Comparison of ENCODE assay signal across 15 mouse cellular contexts in the genomic region with DNA sequence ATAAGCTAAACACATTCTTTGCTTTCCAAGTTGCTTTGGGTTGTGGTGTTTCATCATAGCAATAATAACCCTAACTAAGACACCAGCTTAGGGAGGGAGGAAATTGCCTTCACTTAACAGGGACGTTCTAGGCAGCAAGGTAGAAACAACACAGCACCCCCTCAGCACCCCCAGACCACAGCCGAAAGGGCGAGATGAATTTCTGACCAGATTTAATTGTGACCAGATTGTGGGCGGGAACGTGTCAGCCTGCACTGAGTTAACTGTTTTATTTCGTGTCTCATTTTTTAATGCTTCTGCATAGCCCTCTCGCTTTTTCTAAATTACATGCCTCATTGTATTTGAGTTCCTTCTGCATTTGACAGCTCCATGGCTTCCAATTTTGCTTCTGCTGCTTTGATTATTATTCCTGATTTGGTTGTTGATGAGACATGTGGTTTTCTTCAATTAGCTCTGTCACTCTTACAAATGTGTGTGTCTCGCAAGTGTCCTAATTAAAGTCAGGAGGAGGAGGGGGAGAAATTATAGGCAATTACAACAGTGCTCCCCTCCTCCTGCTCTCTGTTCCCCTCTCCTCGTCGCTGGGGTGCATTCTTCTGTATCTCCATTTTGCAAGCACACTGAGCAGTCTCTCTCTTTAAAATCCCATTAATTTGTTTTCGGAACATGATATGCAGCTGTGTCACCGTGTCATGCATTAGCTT.
DNase-seq lines count a peak whose midpoint lies in the region; ATAC-seq lines count a peak whose summit lies in the region.
"Had no signal": no experiment of that assay in that cellular context is flagged by ENCODE, and none has a peak within 500 bp of the region (broad histone marks: within the 10 kb centered on the region; RNA-seq: fewer than 3 reads in every experiment).

No protein-coding gene starts in this region.

- 0 out of 2 replicates have a peak, but pooled peaks have one; percentile 14 for ATAC-seq in midbrain, embryonic 13.5 days
- ATAC-seq in midbrain, embryonic 14.5 days (ENCODE audit: low FRiP score, low TSS enrichment): no peak
- ATAC-seq in embryonic facial prominence, embryonic 13.5 days (ENCODE audit: insufficient number of reproducible peaks, insufficient read depth, low FRiP score, low TSS enrichment, low read depth): no peak
- ATAC-seq in hindbrain, embryonic 12.5 days (ENCODE audit: low FRiP score): peak; percentile 81
- ATAC-seq in neural tube, embryonic 15.5 days (ENCODE audit: low FRiP score): peak; percentile 57; the same call in 1 of the 2 replicates
- ATAC-seq: CD4-positive, CD25-positive, alpha-beta regulatory T cell, adult 4 months had no signal

- 65% methylated on average over 12 of the region's 12 CpGs for WGBS in midbrain, embryonic 13.5 days
- WGBS in midbrain, embryonic 14.5 days: 72% methylated on average over 12 of the region's 12 CpGs
- 24% methylated on average over 12 of the region's 12 CpGs for WGBS in embryonic facial prominence, embryonic 13.5 days
- 49% methylated on average over 12 of the region's 12 CpGs for WGBS in hindbrain, embryonic 12.5 days
- 31% methylated on average over 12 of the region's 12 CpGs for WGBS in neural tube, embryonic 15.5 days

- no peaks in the 10 kb centered on the region for H3K27me3 ChIP-seq in midbrain, embryonic 13.5 days
- no peaks in the 10 kb centered on the region for H3K27me3 ChIP-seq in midbrain, embryonic 14.5 days (ENCODE audit: control insufficient read depth, insufficient read depth, low read length)
- no peaks in the 10 kb centered on the region for H3K27me3 ChIP-seq in embryonic facial prominence, embryonic 13.5 days
- no peaks in the 10 kb centered on the region for H3K27me3 ChIP-seq in hindbrain, embryonic 12.5 days
- H3K27me3 ChIP-seq in neural tube, embryonic 15.5 days (replicated peaks): no peaks in the 10 kb centered on the region
- H3K27me3 ChIP-seq: liver, embryonic 15.5 days had no signal

- no peak overlapping the region for H3K9ac ChIP-seq in midbrain, embryonic 13.5 days (replicated peaks)
- no peak overlapping the region for H3K9ac ChIP-seq in midbrain, embryonic 14.5 days (replicated peaks; ENCODE audit: low read length)
- H3K9ac ChIP-seq in embryonic facial prominence, embryonic 13.5 days: no peak overlapping the region
- no peak overlapping the region for H3K9ac ChIP-seq in hindbrain, embryonic 12.5 days
- H3K9ac ChIP-seq in neural tube, embryonic 15.5 days (replicated peaks): no peak overlapping the region
- H3K9ac ChIP-seq: liver, embryonic 15.5 days had no signal

- H3K9me3 ChIP-seq in midbrain, embryonic 13.5 days: no peaks in the 10 kb centered on the region
- H3K9me3 ChIP-seq in midbrain, embryonic 14.5 days (ENCODE audit: control insufficient read depth, low read length): no peaks in the 10 kb centered on the region
- H3K9me3 ChIP-seq in embryonic facial prominence, embryonic 13.5 days: no peaks in the 10 kb centered on the region
- no peaks in the 10 kb centered on the region for H3K9me3 ChIP-seq in hindbrain, embryonic 12.5 days (replicated peaks)
- H3K9me3 ChIP-seq in neural tube, embryonic 15.5 days (replicated peaks): no peaks in the 10 kb centered on the region
- H3K9me3 ChIP-seq: liver, embryonic 15.5 days had no signal

- no peak for DNase-seq in midbrain, embryonic 14.5 days
- DNase-seq in adrenal gland, postnatal 10 days: no peak
- no peak for DNase-seq in B cell, adult 2 months
- DNase-seq in ovary, postnatal 36 days (ENCODE audit: low spot score): no peak
- DNase-seq: cerebellum, adult 18-20 months; kidney, adult 9 months; layer of hippocampus, adult 9-11 months; lung, postnatal 14 days; thymus, postnatal 25 days had no signal

- H3K27ac ChIP-seq in midbrain, embryonic 13.5 days: no peak overlapping the region
- H3K27ac ChIP-seq in midbrain, embryonic 14.5 days (replicated peaks; ENCODE audit: low read depth, low read length): no peak overlapping the region
- no peak overlapping the region for H3K27ac ChIP-seq in embryonic facial prominence, embryonic 13.5 days
- peak overlapping the region; percentile 40; the same call in 1 of the 2 replicates for H3K27ac ChIP-seq in hindbrain, embryonic 12.5 days
- peak overlapping the region; percentile 29 for H3K27ac ChIP-seq in neural tube, embryonic 15.5 days (replicated peaks)
- H3K27ac ChIP-seq: liver, embryonic 15.5 days had no signal

- 0 out of 2 replicates have a peak, but pooled peaks cover 2% of the 10 kb centered on the region for H3K4me1 ChIP-seq in midbrain, embryonic 13.5 days (replicated peaks)
- no peaks in the 10 kb centered on the region for H3K4me1 ChIP-seq in midbrain, embryonic 14.5 days (ENCODE audit: control insufficient read depth, insufficient read depth, low read length)
- peaks cover 12% of the 10 kb centered on the region; the same call in 1 of the 2 replicates for H3K4me1 ChIP-seq in embryonic facial prominence, embryonic 13.5 days
- H3K4me1 ChIP-seq in hindbrain, embryonic 12.5 days: no peaks in the 10 kb centered on the region
- H3K4me1 ChIP-seq in neural tube, embryonic 15.5 days: peaks cover 10% of the 10 kb centered on the region; the same call in 1 of the 2 replicates
- H3K4me1 ChIP-seq: liver, embryonic 15.5 days had no signal

- no peaks in the 10 kb centered on the region for H3K36me3 ChIP-seq in midbrain, embryonic 13.5 days
- H3K36me3 ChIP-seq in midbrain, embryonic 14.5 days (ENCODE audit: control insufficient read depth, insufficient read depth, low read length): no peaks in the 10 kb centered on the region
- no peaks in the 10 kb centered on the region for H3K36me3 ChIP-seq in embryonic facial prominence, embryonic 13.5 days
- H3K36me3 ChIP-seq in hindbrain, embryonic 12.5 days: no peaks in the 10 kb centered on the region
- no peaks in the 10 kb centered on the region for H3K36me3 ChIP-seq in neural tube, embryonic 15.5 days
- H3K36me3 ChIP-seq: liver, embryonic 15.5 days had no signal

- H3K4me3 ChIP-seq in midbrain, embryonic 13.5 days (replicated peaks): no peak overlapping the region
- no peak overlapping the region for H3K4me3 ChIP-seq in midbrain, embryonic 14.5 days (replicated peaks; ENCODE audit: low read depth, low read length)
- no peak overlapping the region for H3K4me3 ChIP-seq in embryonic facial prominence, embryonic 13.5 days
- H3K4me3 ChIP-seq in hindbrain, embryonic 12.5 days: no peak overlapping the region
- no peak overlapping the region for H3K4me3 ChIP-seq in neural tube, embryonic 15.5 days (replicated peaks)
- H3K4me3 ChIP-seq: liver, embryonic 15.5 days had no signal

- H3K4me2 ChIP-seq in midbrain, embryonic 13.5 days (replicated peaks): no peak overlapping the region
- H3K4me2 ChIP-seq in midbrain, embryonic 14.5 days (ENCODE audit: low read length): no peak overlapping the region
- H3K4me2 ChIP-seq in embryonic facial prominence, embryonic 13.5 days: peak overlapping the region; percentile 26
- no peak overlapping the region for H3K4me2 ChIP-seq in hindbrain, embryonic 12.5 days (replicated peaks)
- H3K4me2 ChIP-seq in neural tube, embryonic 15.5 days: peak overlapping the region; percentile 23
- H3K4me2 ChIP-seq: liver, embryonic 15.5 days had no signal

Comparison
In these comparisons a context has a peak if more than half of its experiments do, and no peak if none do; other contexts are left out.
1. ATAC-seq: peak in midbrain, embryonic 13.5 days (single experiment), hindbrain, embryonic 12.5 days (single experiment) and neural tube, embryonic 15.5 days (single experiment); none in midbrain, embryonic 14.5 days (single experiment) and embryonic facial prominence, embryonic 13.5 days (single experiment).
2. H3K27ac ChIP-seq: peak in hindbrain, embryonic 12.5 days (single experiment) and neural tube, embryonic 15.5 days (single experiment); none in midbrain, embryonic 13.5 days (single experiment), midbrain, embryonic 14.5 days (single experiment) and embryonic facial prominence, embryonic 13.5 days (single experiment).
3. H3K4me2 ChIP-seq: peak in embryonic facial prominence, embryonic 13.5 days (single experiment) and neural tube, embryonic 15.5 days (single experiment); none in midbrain, embryonic 13.5 days (single experiment), midbrain, embryonic 14.5 days (single experiment) and hindbrain, embryonic 12.5 days (single experiment).